ENCODE assay signal across 20 mouse cellular contexts in the genomic region with DNA sequence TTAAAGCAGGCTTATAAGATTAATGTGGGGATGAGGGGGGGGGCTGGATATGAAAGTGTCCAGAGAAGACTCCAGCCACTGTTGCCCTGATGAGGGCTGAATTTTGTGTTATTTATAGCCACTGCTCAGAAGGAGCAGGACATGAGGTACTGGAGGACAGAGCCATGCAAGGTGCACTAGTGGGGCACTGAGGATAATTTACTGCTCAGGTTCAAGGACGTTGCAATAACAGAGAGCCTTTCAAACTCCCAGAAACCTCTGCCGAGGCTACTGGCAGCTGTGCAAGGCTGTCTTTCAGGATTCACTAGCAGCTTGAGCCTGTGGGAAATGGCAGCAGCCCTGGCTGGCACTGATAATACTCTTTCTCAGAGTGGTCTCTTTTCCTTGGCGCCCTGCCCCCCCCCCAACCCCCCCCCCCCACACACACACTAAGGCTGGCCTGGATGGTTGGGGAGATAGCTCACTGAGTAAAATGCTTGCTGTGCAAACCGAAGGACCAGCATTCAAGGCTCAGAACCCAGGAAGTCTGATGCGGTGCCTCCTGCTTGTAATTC.
DNase-seq lines count a peak whose midpoint lies in the region; ATAC-seq lines count a peak whose summit lies in the region.
"Had no signal": no experiment of that assay in that cellular context is flagged by ENCODE, and none has a peak within 500 bp of the region (broad histone marks: within the 10 kb centered on the region; RNA-seq: fewer than 3 reads in every experiment).

No protein-coding gene starts in this region.

- DNase-seq in heart, adult 18-20 months = peak; percentile 30 to 40
- peak; percentile 8 for DNase-seq in lung, postnatal 10 days
- no peak for DNase-seq in lung, postnatal 4 days
- DNase-seq in adrenal gland, postnatal 36 days = peak; percentile 40 to 43
- DNase-seq in embryo, embryonic 11 days = no peak
- DNase-seq: B cell, adult 2 months; cerebellum, adult 2 months; gastrocnemius, postnatal 36 days; lung, embryonic 14.5 days; spleen, adult 18-20 months had no signal

- H3K4me3 ChIP-seq in heart, embryonic 11.5 days (ENCODE audit: low read depth, low read length) = no peak overlapping the region
- H3K4me3 ChIP-seq in neural tube, embryonic 13.5 days = no peak overlapping the region
- H3K4me3 ChIP-seq: erythroblast, embryonic 14.5 days; hindbrain, embryonic 10.5 days; intestine, embryonic 15.5 days; layer of hippocampus, adult 2 months; limb, embryonic 10.5 days; liver, embryonic 12.5 days; stomach, embryonic 15.5 days had no signal

- peaks cover 10% of the 10 kb centered on the region for H3K4me1 ChIP-seq in heart, embryonic 11.5 days (ENCODE audit: control insufficient read depth, insufficient read depth, low read length)
- H3K4me1 ChIP-seq in neural tube, embryonic 13.5 days (replicated peaks) = no peaks in the 10 kb centered on the region
- H3K4me1 ChIP-seq: hindbrain, embryonic 10.5 days; intestine, embryonic 15.5 days; limb, embryonic 10.5 days; stomach, embryonic 15.5 days had no signal

- 41% methylated on average over 5 of the region's 5 CpGs for whole genome bisulfite sequencing in heart, embryonic 11.5 days (ENCODE audit: insufficient replicate concordance)
- WGBS in neural tube, embryonic 13.5 days = 52% methylated on average over 5 of the region's 5 CpGs

- no peaks in the 10 kb centered on the region for H3K9me3 ChIP-seq in heart, embryonic 11.5 days (replicated peaks; ENCODE audit: control insufficient read depth, low read length)
- H3K9me3 ChIP-seq in neural tube, embryonic 13.5 days = no peaks in the 10 kb centered on the region
- H3K9me3 ChIP-seq: hindbrain, embryonic 10.5 days; intestine, embryonic 15.5 days; limb, embryonic 10.5 days; liver, embryonic 12.5 days; stomach, embryonic 15.5 days had no signal

- H3K9ac ChIP-seq in heart, embryonic 11.5 days (ENCODE audit: low read depth, low read length) = no peak overlapping the region
- no peak overlapping the region for H3K9ac ChIP-seq in neural tube, embryonic 13.5 days
- H3K9ac ChIP-seq: intestine, embryonic 15.5 days; liver, embryonic 12.5 days; lung, embryonic 14.5 days; stomach, embryonic 15.5 days had no signal

- no peaks in the 10 kb centered on the region for H3K36me3 ChIP-seq in heart, embryonic 11.5 days (ENCODE audit: control insufficient read depth, insufficient read depth, low read length)
- no peaks in the 10 kb centered on the region for H3K36me3 ChIP-seq in neural tube, embryonic 13.5 days
- H3K36me3 ChIP-seq: hindbrain, embryonic 10.5 days; intestine, embryonic 15.5 days; limb, embryonic 10.5 days; liver, embryonic 12.5 days; stomach, embryonic 15.5 days had no signal

- H3K4me2 ChIP-seq in heart, embryonic 11.5 days = no peak overlapping the region
- H3K4me2 ChIP-seq in neural tube, embryonic 13.5 days = no peak overlapping the region
- H3K4me2 ChIP-seq: intestine, embryonic 15.5 days; liver, embryonic 12.5 days; lung, embryonic 14.5 days; stomach, embryonic 15.5 days had no signal

- no peaks in the 10 kb centered on the region for H3K27me3 ChIP-seq in heart, embryonic 11.5 days (ENCODE audit: control insufficient read depth, insufficient read depth, low read length)
- H3K27me3 ChIP-seq in neural tube, embryonic 13.5 days = no peaks in the 10 kb centered on the region
- H3K27me3 ChIP-seq: intestine, embryonic 15.5 days; liver, embryonic 12.5 days; stomach, embryonic 15.5 days had no signal

- no peak overlapping the region for H3K27ac ChIP-seq in heart, embryonic 11.5 days (ENCODE audit: low read depth, low read length)
- H3K27ac ChIP-seq in neural tube, embryonic 13.5 days (replicated peaks) = no peak overlapping the region
- H3K27ac ChIP-seq: hindbrain, embryonic 10.5 days; intestine, embryonic 15.5 days; layer of hippocampus, adult 2 months; limb, embryonic 10.5 days; liver, embryonic 12.5 days; stomach, embryonic 15.5 days had no signal

- no peak for ATAC-seq in heart, embryonic 11.5 days (replicated peaks; ENCODE audit: insufficient number of reproducible peaks, low FRiP score, low TSS enrichment)
- peak; percentile 65 for ATAC-seq in neural tube, embryonic 13.5 days (ENCODE audit: low read depth)
- ATAC-seq: forebrain, embryonic 14.5 days; intestine, embryonic 15.5 days; liver, embryonic 12.5 days had no signal

Comparison
In these comparisons a context has a peak if more than half of its experiments do, and no peak if none do; other contexts are left out.
1. DNase-seq: peak in heart, adult 18-20 months (2 of 2), lung, postnatal 10 days (single experiment) and adrenal gland, postnatal 36 days (2 of 2); none in lung, postnatal 4 days (0 of 2) and embryo, embryonic 11 days (single experiment).